Mouse (Mus musculus) limb, embryonic 12.5 days (tissue): ENCODE measurements at regions not wholly inside any gene's neighbourhood (a gene's known extent, or its start where the extent isn't known, plus 50 kb on each side); places are given as distances from the start of the nearest gene placed in this dataset.
A peak's percentile ranks its signal among the peaks of the same experiment; 100 is the strongest.

Experiments
- ATAC-seq: fragments of 200-750 bp; cut with Nextera tagmentation; 2 replicates; pipeline ENCODE4 v1.8.0; 2017; ENCODE audit warnings: low read depth, moderate TSS enrichment; ENCODE audit not compliant: insufficient number of reproducible peaks, insufficient read depth, low FRiP score, low TSS enrichment
- H3K27ac ChIP-seq: fragments of 300-500 bp; sonication (generic); 2 replicates; pipeline ENCODE4 v1.5.1; 2016; ENCODE audit warnings: mild to moderate bottlenecking, moderate library complexity
- H3K27me3 ChIP-seq: fragments of 300-500 bp; sonication (generic); 2 replicates; pipeline ENCODE4 v1.6.1; 2016; ENCODE audit warnings: mild to moderate bottlenecking, moderate library complexity
- H3K36me3 ChIP-seq: fragments of 300-500 bp; sonication (generic); 2 replicates; pipeline ENCODE4 v1.6.1; 2016; ENCODE audit warnings: mild to moderate bottlenecking, moderate library complexity
- H3K4me1 ChIP-seq: fragments of 300-500 bp; sonication (generic); replicated peaks from 2 replicates; pipeline ENCODE4 v1.6.1; 2016
- H3K4me2 ChIP-seq: fragments of 300-500 bp; sonication (generic); 2 replicates; pipeline ENCODE4 v1.6.1; 2016; ENCODE audit warnings: mild to moderate bottlenecking, moderate library complexity
- H3K4me3 ChIP-seq: fragments of 300-500 bp; sonication (generic); replicated peaks from 2 replicates; pipeline ENCODE4 v1.5.1; 2016; ENCODE audit warnings: mild to moderate bottlenecking
- H3K9ac ChIP-seq: fragments of 300-500 bp; sonication (generic); replicated peaks from 2 replicates; pipeline ENCODE4 v1.6.1; 2016; ENCODE audit warnings: mild to moderate bottlenecking, moderate library complexity
- H3K9me3 ChIP-seq: fragments of 300-500 bp; sonication (generic); 2 replicates; pipeline ENCODE4 v1.6.1; 2016; ENCODE audit warnings: mild to moderate bottlenecking, moderate library complexity
- WGBS: fragments of 180-500 bp; shearing (Covaris S2); methylation state at CpG from one replicate; pipeline ENCODE4 v1.1.7; 2016; 5-methylcytosine and 5-hydroxymethylcytosine counted together

- no peak overlapping the region for H3K9ac ChIP-seq
- 50% methylated on average over 3 of the region's 3 CpGs for WGBS
- no peak overlapping the region for H3K27ac ChIP-seq
- no peaks in the 10 kb centered on the region; the same call in 1 of the 2 replicates for H3K9me3 ChIP-seq
- no peak overlapping the region for H3K4me3 ChIP-seq
- H3K4me1 ChIP-seq: peaks cover 23% of the 10 kb centered on the region
- H3K36me3 ChIP-seq: no peaks in the 10 kb centered on the region
- no peaks in the 10 kb centered on the region for H3K27me3 ChIP-seq
- no peak for ATAC-seq
- no peak overlapping the region for H3K4me2 ChIP-seq
Observed at GRCm38 (mm10) chr8:25366181-25366580, 542.0 kb upstream of the Adam5 start.

DNA sequence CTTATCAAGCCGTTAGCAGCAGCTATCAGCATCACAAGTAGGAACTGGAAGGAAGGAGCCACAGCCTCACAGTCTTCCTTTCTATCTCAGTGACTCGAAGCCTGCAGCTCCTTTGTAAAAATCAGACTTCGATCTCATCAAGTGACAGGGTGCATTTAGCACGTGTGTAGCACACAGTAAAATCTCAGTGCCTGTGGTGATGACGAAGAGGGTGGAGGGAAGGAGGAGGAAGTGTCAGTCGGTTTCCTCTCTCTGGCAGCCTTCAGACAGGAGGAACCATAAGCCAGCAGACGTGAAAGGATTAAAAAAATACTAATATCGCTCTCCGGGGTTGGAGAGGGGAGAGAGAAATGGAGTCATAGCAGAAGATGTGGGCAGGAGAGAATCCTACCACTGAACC lies 538.5 kb upstream of the Adam5 start:
- H3K27ac ChIP-seq: no peak overlapping the region
- no peak overlapping the region for H3K9ac ChIP-seq
- no peak overlapping the region for H3K4me2 ChIP-seq
- no peaks in the 10 kb centered on the region for H3K27me3 ChIP-seq
- ATAC-seq: no peak
- H3K4me1 ChIP-seq: 0 out of 2 replicates have a peak, but pooled peaks cover 3% of the 10 kb centered on the region
- 51% methylated on average over 9 of the region's 9 CpGs for WGBS
- no peak overlapping the region for H3K4me3 ChIP-seq
- no peaks in the 10 kb centered on the region; the same call in 1 of the 2 replicates for H3K9me3 ChIP-seq
- no peaks in the 10 kb centered on the region for H3K36me3 ChIP-seq

DNA sequence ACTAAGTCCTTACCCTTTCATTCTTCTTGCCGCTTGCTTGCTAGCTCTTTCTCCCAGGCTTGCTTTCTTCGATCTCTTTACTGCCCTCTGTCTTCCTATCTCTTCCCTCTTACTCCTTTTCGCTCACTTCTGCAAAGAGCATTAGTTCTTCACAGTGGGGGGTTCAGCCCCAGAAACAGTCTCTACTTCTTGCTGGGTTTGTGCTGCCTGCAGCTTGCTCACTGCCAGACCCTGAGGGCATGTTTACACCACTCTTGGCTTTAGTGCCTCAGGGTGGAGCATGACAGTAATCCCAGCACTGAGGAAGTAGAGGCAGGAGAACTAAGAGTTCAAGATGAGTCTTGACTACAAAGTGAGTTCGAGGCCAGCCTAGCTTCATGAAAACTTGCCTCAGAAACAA lies 538.0 kb upstream of the Adam5 start:
- H3K9ac ChIP-seq: no peak overlapping the region
- H3K4me2 ChIP-seq: no peak overlapping the region
- no peak overlapping the region for H3K4me3 ChIP-seq
- no peak for ATAC-seq
- WGBS: 73% methylated on average over 4 of the region's 4 CpGs
- H3K27ac ChIP-seq: no peak overlapping the region
- H3K36me3 ChIP-seq: no peaks in the 10 kb centered on the region
- H3K9me3 ChIP-seq: no peaks in the 10 kb centered on the region; the same call in 1 of the 2 replicates
- H3K4me1 ChIP-seq: 0 out of 2 replicates have a peak, but pooled peaks cover 3% of the 10 kb centered on the region
- H3K27me3 ChIP-seq: no peaks in the 10 kb centered on the region

GRCm38 (mm10) chr8:25361420-25361819 lies 537.3 kb upstream of the Adam5 start:
- H3K4me2 ChIP-seq: no peak overlapping the region
- no peak for ATAC-seq
- no peak overlapping the region for H3K27ac ChIP-seq
- peaks cover 5% of the 10 kb centered on the region; the same call in 1 of the 2 replicates for H3K9me3 ChIP-seq
- H3K4me1 ChIP-seq: 0 out of 2 replicates have a peak, but pooled peaks cover 3% of the 10 kb centered on the region
- H3K36me3 ChIP-seq: no peaks in the 10 kb centered on the region
- H3K4me3 ChIP-seq: no peak overlapping the region
- no peaks in the 10 kb centered on the region for H3K27me3 ChIP-seq
- WGBS: 89% methylated on average over 5 of the region's 5 CpGs
- no peak overlapping the region for H3K9ac ChIP-seq

DNA sequence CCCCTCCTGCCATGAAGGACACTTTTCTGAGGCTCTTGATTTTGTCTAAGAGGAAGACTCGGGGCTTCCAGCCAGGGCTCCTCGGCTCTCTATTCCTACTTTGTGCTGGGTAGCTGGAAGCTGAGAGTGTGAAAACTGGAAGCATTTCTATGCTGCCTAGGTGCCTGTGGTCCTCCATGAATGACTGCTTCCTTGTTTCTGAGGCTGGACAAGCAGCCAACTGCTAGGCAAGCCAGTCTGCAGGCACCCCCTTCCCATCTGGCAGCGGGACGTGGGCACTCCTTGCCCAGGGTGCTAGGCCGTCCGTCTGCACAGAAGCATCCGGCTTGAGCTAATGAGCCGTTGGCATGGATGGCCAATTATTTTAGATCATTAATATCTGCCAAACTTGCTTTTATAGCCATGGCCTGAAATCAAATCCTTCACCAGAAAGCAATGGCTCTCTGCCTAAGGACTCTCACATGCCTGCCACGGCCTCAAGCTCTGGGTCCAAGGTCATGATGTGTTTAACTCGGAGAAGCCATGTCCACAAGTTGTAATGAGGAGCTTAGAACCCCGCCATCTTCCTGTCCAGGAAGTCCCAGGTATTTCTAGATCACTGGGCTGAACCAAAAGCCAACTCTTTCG lies 534.5 kb upstream of the Adam5 start:
- no peak overlapping the region for H3K9ac ChIP-seq
- H3K4me2 ChIP-seq: no peak overlapping the region
- peaks cover 5% of the 10 kb centered on the region; the same call in 1 of the 2 replicates for H3K9me3 ChIP-seq
- H3K36me3 ChIP-seq: no peaks in the 10 kb centered on the region
- no peak overlapping the region for H3K27ac ChIP-seq
- H3K27me3 ChIP-seq: no peaks in the 10 kb centered on the region
- no peak overlapping the region for H3K4me3 ChIP-seq
- 87% methylated on average over 12 of the region's 12 CpGs for WGBS
- ATAC-seq: no peak
- peaks cover 12% of the 10 kb centered on the region for H3K4me1 ChIP-seq

DNA sequence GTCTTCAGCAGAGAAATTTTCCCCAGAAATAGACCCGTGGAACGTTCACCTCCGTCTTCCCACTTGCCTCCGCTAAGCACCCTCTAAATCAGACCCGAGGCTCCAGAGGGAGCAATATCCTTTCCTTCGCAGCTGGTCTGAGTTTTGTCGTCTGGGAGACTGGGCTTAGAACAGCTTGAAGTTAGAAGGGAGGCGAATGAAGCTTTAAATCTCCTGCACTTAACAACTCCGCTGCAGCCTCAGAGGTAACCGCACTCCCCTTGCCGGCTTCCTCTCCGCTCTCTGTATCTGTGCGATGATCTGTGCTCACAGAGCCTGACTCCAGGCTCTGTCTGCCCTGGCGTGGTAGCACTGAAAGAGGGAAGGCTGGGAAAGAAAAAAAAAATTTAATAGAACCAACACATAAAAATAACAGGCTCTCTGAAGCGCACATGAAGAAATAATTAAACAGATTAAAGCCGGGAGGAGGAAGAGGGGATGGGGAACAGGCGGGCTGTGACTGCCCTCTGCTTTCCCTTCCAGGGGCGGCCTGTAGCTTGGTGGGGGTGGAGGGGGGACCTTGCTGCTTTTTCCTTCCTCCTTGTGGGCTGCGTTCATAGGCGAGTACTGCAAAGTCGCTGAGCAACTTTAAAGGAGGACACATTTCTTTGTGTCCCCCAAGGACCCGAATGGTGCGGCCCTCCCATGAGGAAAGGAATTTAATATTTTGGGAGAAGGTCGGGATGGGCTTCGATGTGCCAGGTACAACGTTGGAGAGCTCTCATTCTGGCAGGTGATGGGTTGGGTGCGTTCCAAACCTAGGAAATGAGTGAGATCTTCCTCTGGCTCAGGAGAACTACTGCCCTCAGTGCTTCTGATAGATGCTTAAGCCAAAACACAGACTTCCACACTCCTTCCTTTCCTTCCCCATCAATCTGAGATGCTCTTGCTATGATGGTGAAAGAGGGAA lies 529.9 kb upstream of the Adam5 start:
- ATAC-seq: peak; percentile 53
- H3K9me3 ChIP-seq: 0 out of 2 replicates have a peak, but pooled peaks cover 5% of the 10 kb centered on the region
- peaks cover 21% of the 10 kb centered on the region for H3K4me1 ChIP-seq
- H3K4me2 ChIP-seq: peak overlapping the region; percentile 54
- H3K27me3 ChIP-seq: 0 out of 2 replicates have a peak, but pooled peaks cover 3% of the 10 kb centered on the region
- no peaks in the 10 kb centered on the region for H3K36me3 ChIP-seq
- peak overlapping the region; percentile 84 for H3K27ac ChIP-seq
- 4% methylated on average over 27 of the region's 27 CpGs for WGBS
- peak overlapping the region; percentile 44; the same call in 1 of the 2 replicates for H3K9ac ChIP-seq
- H3K4me3 ChIP-seq: peak overlapping the region; percentile 31

- H3K4me1 ChIP-seq: peaks cover 21% of the 10 kb centered on the region
- WGBS: 30% methylated on average over 7 of the region's 7 CpGs
- no peak overlapping the region; the same call in 1 of the 2 replicates for H3K4me3 ChIP-seq
- peak overlapping the region; percentile 54 for H3K4me2 ChIP-seq
- 0 out of 2 replicates have a peak, but pooled peaks cover 5% of the 10 kb centered on the region for H3K9me3 ChIP-seq
- H3K9ac ChIP-seq: no peak overlapping the region
- no peaks in the 10 kb centered on the region for H3K36me3 ChIP-seq
- ATAC-seq: peak; percentile 41; the same call in 1 of the 2 replicates
- H3K27me3 ChIP-seq: 0 out of 2 replicates have a peak, but pooled peaks cover 3% of the 10 kb centered on the region
- peak overlapping the region; percentile 84 for H3K27ac ChIP-seq
Observed at GRCm38 (mm10) chr8:25353405-25353804, 529.2 kb upstream of the Adam5 start.

GRCm38 (mm10) chr8:25348003-25348683 lies 524.0 kb upstream of the Adam5 start:
- Histone ChIP-seq H3K4me3 (no peak overlapping the region), H3K4me2 (no peak overlapping the region), H3K9me3 (peaks cover 3% of the 10 kb centered on the region), H3K9ac (no peak overlapping the region), H3K27ac (no peak overlapping the region), H3K36me3 (no peaks in the 10 kb centered on the region), H3K4me1 (peaks cover 14% of the 10 kb centered on the region), H3K27me3 (0 out of 2 replicates have a peak, but pooled peaks cover 3% of the 10 kb centered on the region)
- no peak for ATAC-seq
- WGBS: 59% methylated on average over 10 of the region's 10 CpGs

DNA sequence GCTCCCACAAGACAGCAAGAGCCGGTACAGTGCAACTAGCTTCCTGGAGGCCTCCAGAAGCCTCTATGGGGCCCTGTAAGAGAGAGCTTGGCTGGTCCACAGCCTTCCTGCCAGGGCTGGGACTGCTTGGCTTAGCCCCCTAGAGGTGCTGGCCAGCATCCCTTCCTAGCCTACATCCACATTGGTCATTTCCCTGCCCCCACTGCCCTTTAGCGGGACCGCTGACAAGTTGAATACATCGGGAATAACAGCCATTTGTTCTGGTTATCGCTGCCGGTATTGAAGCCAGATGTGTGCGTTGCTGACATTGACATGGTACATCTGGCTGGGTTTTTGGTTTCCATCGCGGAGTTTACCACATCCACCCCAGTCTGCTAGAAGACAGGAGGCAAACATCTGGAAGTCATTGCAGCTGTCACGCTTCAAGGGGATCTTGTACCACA lies 519.0 kb upstream of the Adam5 start:
- Histone ChIP-seq H3K27ac (peak overlapping the region; percentile 79), H3K36me3 (no peaks in the 10 kb centered on the region), H3K4me1 (peaks cover 17% of the 10 kb centered on the region), H3K9ac (0 out of 2 replicates have a peak overlapping the region, but pooled peaks have one; percentile 1), H3K4me2 (peak overlapping the region; percentile 48), H3K9me3 (peaks cover 3% of the 10 kb centered on the region), H3K27me3 (no peaks in the 10 kb centered on the region), H3K4me3 (peak overlapping the region; percentile 3; the same call in 1 of the 2 replicates)
- peak; percentile 88 for ATAC-seq
- WGBS: 16% methylated on average over 10 of the region's 10 CpGs

GRCm38 (mm10) chr8:25342501-25342900 lies 518.3 kb upstream of the Adam5 start:
- H3K9me3 ChIP-seq: peaks cover 3% of the 10 kb centered on the region
- peaks cover 17% of the 10 kb centered on the region for H3K4me1 ChIP-seq
- peak overlapping the region; percentile 79 for H3K27ac ChIP-seq
- no peak overlapping the region for H3K4me3 ChIP-seq
- WGBS: 77% methylated on average over 5 of the region's 5 CpGs
- H3K9ac ChIP-seq: 0 out of 2 replicates have a peak overlapping the region, but pooled peaks have one; percentile 1
- ATAC-seq: peak; percentile 16; the same call in 1 of the 2 replicates
- H3K27me3 ChIP-seq: no peaks in the 10 kb centered on the region
- no peaks in the 10 kb centered on the region for H3K36me3 ChIP-seq
- no peak overlapping the region; the same call in 1 of the 2 replicates for H3K4me2 ChIP-seq
